Mouse (Mus musculus): ENCODE results near the gene Cpa4.

GRCm38 (mm10) chr6:30620591-30620990 is 52.4 kb downstream of the Cpa4 start:
- no peak for TF ChIP-seq CTCF (IDR thresholded peaks at IDR 0.05)
- no peak for TF ChIP-seq EP300 (IDR thresholded peaks at IDR 0.05)
